Mouse (Mus musculus) cerebellum, adult (tissue): ENCODE measurements around the gene Shank2.
A peak's percentile ranks its signal among the peaks of the same experiment; 100 is the strongest.

Experiments
- ATAC-seq: cut with Nextera tagmentation; 2 replicates; pipeline ENCODE4 v1.9.2; 2017; ENCODE audit warnings: mild to moderate bottlenecking, moderate library complexity, mixed read lengths; ENCODE audit not compliant: insufficient number of reproducible peaks, low FRiP score, low TSS enrichment

Shank2 gene

DNA sequence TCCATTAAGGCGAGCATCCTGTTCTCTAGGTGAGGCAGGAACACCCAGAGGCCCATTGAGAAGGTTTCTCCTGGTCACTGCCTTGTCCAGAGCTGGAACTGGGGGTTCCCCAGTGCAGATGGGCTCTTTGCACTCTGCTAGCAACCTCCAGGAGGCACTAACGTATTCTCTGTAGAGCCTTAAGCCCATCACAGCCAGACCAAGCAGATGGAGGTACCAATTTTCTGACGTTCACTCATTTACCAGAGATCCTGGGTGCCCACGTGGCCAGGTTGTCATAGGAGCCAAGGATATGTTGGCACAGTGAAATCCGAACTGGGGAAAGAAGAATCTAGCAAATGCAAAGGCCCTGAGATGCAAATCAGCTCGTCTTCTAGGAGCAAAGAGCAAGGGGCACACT is 249.5 kb downstream of the Shank2 start:
- ATAC-seq: no peak

DNA sequence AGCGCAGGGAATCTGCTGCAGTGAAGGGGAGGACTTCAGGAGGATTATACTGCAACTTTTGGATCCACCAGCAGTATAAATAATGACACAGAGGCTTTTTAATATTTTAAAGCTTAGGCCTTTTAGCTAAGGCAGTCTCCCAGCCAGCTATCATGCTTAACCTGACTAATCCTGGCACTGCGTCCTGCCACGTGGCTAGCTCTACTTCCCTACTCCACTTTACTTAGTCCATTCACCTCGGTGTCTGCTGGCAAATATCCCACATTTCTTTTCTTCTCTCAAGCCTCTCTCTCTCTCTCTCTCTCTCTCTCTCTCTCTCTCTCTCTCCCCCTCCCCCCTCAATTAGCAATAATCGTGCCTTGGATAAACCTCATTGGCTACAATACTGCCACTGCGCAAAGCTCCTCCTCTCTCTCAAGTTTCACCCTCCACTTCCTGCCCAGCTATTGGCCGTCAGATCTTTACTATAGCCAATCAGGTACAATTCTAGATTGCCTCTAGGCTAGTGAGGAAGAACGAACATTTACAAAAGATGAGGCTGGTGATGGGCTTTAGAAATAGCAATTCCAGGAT is 253.0 kb downstream of the Shank2 start:
- no peak for ATAC-seq

DNA sequence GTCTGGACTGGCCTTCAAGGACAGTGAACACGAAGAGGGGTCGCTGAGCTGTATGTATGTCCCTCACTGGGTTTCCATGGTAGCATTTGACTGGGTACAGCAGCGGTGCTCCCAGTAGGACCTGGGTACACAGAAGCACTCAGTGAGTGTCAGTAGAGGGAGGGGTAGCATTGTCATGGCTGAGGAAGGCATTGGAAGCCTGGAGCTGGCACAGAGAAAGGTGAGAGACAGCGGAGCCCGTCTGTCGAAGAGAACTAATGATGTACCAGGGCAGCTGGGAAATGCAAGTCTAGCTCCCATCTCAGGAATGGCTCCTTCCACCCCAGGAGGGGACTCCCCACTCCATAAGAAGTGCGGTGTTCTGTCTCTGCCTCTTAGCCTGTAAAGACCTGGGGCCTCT is 256.1 kb downstream of the Shank2 start:
- no peak for ATAC-seq

DNA sequence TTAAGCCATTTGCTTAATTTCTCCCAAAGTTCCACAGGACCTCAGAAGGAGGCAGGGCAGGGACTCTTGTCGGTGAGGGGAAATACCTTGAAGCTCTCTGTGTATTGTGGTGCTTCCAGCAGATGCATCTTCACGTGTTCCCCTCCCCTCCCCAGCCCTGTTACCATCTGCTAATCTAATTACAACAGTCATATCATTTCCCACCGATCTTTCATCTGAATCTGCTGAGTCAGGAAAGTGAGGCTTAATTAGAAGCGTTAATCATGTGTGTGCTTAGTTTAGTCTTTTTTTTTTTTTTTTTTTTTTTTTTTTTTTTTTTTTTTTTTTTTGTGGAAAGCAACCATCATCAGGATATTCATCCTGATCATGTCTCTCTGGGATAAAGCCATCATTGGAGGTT is 256.6 kb downstream of the Shank2 start:
- no peak for ATAC-seq

DNA sequence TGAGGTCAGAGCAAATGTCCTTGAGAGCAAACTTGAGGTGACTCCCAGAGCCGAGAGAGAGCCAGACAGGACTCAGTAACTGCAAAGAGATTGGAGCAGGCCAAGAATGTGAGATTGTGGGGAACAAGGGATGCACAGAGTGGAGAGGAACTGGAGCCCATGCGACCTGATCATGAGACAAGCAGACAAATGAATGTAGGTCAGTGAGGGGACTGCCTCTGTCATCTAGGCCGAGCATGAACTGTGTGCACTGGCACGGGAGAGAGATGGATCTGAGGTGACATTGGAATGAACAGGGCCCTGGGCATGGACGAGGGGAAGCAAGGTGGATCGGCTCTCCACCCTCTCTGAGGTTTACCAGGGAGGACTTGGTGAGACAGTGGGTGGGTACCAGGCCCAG is 260.9 kb downstream of the Shank2 start:
- no peak for ATAC-seq

DNA sequence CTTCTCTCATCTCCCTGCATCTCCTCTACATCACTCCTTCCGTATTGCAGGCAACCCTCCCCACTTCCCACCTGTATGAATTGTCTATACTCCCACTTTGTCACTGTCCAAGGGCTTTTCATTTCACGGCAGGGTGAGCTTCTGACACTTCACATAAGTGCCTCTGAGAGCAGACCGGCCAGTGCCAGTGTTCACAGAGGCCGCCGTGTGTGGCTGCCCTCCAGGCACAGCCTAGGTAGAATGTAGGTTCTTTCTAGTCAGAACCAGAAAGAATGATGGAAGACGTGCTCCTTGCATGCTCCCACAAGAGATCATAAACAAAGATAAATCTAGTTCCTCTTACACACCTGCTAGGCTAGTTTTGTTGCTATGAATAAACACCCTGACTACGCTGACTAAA is 265.0 kb downstream of the Shank2 start:
- ATAC-seq: no peak

DNA sequence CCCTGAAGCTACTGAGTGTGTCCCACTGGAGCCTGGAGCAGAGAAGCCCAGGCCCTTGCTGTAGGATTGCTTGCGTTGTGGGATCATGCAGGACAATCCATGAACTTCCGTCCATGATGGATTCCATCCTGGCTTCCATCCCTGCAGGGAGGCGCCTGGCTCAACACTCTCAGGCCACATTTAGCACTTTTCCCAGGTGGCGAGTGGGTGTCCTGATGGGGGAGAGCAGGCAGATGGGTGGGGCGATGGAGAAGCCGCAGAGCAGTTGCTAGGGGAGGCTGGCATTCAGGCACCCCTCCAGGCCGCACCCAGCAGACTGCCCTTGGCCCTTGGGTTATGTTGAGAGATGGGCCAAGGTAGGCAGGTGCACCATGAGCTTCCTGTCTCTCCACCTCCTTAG is 266.6 kb downstream of the Shank2 start:
- ATAC-seq: no peak

DNA sequence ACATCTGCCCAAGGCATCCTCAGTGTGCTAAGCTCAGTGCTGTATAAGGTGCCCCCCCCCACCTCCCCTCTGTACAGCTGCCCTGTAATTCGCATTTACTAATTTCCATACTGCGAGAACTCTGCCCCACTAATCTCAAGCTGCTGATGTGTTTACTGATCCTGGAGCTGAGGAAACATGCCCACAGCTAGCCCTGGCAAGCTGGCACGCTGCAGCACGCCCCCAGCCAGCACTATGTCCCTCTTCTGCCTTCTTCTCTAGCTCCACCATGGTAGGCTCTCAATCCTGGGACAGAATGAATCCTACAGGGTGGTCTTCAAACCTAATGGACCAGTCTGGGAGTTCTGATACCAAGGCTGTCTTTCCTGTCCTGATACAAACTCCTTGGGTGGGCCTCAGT is 267.1 kb downstream of the Shank2 start:
- ATAC-seq: no peak

DNA sequence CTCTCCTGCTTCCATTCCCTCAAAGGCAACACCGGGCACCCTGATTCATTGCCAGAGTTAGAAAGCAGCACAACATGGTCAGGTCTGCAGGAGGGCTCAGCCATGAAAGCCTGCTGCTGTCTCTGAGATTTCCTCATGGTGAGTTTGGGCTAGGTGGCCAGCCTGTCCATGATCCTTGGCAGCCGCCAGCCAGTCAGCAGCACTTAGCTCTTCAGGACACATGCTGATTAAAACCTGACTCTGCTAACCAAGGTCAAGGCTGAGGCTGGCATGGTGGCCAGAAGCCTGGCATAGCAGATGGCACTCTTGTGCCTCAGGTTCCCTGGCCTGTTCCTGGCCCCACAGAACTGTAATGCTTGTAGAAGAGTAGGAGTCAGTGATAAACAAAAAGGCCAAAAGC is 269.3 kb downstream of the Shank2 start:
- peak; percentile 81 for ATAC-seq

DNA sequence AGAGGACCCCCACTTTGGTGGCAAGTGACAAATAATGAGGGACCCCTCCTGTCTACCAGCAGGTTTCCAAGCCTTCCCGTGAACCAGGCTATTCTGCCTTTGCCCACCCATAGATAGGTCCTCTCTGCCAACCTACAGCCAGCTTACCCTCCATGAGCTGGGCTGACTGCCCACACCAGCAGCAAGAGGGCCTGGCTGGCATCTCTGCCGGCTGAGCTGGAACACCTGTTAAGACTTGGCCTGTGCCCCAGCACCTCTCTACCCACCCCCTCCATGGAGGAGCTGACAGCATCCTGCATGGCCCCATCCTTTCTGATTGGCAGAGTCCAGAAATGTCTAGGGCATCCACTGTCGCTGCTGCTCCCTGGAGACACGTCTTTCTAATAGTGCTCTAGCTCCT is 277.0 kb downstream of the Shank2 start:
- ATAC-seq: no peak

DNA sequence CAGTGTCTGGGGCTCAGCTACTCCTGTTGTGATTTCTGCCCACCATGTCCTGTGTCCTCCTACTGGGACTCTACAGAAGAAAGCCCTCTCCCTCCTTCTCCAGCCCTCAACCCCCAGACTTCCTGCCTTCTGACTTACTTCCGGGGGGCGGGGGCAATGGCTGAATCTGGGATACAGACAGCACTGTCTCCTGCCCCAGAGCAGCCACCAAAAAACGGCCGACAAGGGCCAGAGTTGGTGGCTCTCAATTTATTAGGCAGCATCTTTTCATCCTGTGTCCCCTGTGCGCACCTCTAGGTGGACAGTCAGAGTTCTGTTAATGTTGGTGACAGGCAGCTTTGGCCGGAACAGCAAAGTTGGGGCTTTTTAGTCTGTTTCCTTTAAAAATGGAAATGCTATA is 282.0 kb downstream of the Shank2 start:
- ATAC-seq: no peak

DNA sequence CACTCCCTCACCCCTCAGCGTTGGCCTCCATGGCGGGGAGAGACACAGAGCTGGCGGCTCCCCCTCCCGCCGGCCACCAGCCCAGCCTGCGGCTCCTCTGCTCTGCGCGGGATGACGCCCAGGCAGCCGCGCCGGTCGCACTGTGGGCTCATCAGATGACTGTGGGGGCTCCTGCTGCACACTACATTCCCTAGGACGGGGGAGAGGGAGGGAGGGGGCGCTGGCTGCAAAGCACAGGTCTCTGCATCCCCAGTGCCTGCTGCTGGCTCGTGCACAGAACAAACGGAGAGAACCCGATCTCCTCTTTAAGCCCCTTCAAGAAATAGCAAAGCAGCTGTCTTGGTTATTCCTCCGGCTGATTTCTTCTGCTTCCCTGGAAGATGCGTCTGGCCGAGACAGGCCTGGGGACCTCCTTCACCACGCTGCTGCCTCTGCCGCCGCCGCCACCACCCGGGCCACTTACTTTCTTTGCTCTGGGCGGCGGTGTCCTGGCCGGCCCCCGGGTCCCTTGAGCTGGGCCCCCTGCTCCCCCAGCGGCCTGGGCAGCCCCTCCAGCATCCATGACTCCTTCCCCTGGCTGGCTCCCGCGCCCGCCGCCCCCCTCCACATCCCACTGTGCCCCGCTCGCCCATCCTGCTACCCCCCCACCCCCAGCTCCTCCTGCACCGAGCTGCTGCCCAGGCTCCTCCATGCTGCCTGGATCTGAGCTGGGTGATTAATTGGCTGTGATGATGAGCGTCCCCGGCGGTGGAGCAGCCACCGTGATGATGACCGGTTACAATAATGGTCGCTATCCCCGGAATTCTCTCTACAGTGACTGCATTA is 282.7 kb downstream of the Shank2 start:
- ATAC-seq: no peak

DNA sequence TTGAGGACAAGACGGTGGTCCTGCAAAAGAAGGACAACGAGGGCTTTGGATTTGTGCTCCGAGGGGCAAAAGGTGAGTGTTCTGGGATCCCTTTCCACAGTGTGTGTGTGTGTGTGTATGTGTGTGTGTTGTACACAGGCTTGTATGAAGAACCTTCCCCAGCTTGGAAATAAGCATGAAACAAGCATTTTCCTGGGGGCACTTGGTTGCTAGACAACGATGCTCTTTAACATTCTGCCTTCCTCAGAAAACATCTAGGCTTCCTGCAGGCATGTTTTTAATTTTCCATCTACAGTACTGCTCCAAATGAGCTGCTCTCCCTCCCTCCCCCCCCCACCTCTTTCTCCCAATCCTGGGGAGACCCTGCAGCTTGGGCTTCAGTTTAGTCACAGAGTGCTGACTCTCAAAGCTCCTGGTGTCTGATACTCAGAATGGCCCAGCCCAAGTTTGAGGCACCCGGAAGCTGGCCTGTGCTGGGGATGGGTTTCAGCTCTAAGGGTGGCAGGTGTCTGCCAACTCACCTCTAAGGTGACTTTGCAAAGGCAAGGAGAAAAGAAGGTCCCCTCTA is 283.4 kb downstream of the Shank2 start:
- ATAC-seq: no peak

DNA sequence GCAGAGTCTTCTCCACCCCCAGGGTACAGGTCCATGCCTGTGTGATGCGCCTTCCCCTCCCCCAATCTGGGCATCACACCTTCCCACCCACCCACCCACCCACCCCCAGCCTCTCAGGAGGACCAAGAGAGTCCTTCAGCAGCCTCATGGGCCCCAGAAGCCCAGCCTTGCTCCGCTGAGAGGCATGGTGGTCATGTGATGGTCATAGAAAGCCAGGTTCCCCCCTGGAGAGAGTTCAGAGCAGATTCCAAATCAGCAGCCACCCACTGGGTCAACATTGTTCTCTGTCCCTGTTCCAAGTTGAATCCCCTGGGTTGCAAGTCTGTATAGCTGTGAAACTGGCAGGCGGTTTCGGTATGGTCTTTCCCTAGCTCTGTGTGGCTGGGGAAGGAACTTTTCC is 284.2 kb downstream of the Shank2 start:
- ATAC-seq: no peak

DNA sequence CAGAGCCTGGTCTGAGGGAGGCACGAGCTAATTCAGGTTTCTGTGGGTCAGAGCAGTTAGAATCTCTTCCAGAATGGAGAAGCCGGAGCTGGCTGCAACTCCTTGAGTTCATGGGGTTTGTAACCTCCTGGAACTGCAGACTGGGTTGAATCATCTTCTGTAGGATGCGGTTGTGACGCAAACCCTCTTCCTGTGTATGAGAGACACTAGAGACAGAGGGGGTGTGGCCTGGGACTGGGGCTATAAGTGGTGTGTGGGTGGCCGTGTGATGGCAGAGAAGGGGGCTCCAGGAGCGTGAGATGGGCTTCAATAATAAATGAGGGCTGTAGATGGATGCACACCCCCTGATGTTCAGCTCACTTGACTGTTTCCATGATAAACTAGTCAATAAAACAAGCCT is 286.3 kb downstream of the Shank2 start:
- no peak for ATAC-seq

DNA sequence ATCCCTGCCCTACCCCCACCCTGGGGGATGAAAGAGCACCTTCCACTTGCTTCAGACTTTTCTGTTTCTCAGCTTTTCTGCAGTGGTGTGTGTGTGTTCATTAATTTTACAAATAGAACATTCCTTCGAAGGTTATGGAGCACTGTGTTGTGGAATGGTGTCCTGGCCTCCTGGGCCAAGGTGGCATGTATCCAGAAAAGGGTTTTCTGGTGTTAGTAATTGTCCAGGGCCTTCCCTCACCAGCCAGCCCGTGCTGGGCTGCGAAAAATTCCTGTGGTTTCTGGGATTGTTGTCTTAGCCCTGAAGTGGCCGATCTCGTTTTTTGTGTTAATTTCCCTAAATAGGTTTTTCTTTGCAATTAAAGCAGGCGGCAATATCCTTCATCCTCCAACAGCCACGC is 289.8 kb downstream of the Shank2 start:
- ATAC-seq: no peak

DNA sequence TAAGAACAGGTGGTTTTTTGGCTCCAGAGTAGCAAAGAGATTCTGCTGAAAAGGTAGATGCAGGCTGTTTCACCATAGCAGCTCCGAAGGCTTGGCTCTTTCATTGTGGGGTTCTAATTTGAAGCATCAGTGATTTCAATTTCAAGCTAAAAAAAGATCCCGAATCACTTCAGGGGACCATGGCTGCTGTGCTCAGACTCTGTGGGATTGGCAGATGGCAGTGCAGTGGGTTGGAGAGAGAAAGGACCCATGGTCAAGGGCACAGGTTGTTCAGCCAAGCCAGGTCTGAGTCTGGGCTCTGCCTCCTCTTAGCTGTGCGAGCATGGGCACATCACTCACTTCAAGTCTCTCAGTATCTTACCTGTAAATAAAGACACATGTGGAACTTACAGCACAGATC is 291.9 kb downstream of the Shank2 start:
- no peak for ATAC-seq

DNA sequence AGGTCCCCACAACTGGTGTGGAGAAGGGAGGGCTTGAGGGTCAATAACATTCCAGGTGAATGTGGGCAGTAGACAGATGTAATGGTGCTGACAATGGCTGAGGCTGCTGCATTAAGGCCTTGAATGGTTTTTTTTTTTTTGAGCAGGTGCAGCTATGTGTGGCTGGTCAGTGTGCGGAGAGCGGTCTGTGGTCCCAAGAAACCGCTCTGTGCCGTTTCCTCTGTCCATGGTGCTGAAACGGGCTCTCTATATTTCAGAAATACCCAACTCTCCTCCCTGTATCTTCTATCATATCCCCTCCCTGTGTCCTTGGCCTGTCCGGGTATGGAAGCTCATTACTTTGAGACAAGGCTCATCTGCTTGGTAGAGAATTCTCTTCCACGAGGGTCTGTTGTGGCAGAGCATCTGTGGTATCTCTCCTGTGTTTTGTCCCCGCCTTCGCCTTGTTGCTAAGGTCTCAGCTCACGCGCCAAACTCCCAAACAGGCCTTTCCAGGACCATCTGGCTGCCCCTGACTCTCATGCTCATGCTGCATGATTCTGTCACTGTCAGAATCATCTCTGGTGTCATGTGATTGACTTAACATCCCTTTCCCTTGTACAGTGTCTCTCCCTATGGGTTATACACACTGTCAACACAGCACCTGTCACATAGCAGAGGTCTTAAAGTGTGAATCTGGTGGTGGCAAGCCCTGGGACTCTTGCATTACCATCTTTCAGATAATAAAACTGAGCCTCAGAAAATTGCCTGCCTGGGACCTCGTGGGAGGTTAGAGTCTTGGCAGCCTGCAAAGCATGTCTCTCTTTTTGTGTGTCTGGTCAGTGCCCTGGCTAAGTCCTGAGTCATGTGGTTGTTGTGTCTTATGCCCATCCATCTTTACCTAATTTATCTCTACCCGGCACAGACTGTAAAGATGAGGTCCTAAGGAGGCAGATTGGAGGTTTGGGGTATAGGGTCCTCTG is 292.8 kb downstream of the Shank2 start:
- no peak for ATAC-seq

DNA sequence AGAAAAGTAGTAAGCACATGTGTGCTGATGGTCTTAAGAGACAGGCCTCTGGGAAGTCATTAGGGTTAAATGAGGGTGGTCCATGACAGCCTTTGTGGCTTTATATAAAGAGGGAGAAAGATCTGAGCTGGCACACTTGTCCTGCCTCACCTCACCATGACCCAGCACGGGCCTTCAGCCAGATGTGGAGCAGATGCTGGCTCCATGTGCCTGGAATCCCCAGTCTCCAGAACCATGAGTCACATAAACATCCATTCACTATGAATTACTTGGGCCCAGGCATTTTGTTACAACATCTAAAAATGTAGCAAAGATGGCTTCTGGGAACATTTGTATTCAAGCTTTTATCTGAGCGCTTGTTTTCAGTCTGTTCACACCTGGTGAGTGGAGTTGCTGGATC is 297.6 kb downstream of the Shank2 start:
- no peak for ATAC-seq

DNA sequence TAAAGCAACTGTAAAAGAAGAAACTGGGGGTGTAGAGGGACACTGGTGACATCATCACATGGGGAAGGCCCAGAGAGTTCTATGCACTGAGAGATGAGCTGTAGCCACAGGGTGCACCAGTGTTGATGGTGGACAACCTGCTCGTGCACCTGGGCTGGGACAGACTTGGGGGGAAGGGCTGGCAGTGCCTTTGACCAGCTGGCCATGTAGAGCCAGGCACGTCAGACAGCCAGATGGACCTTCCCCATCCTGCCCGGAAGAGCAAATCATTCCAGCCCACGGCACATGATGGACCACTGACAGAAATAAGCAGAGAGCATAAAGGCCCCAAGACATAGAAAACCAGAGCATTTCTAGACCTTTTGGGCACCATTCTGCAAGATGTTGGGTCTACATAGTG is 299.9 kb downstream of the Shank2 start:
- peak; percentile 56; the same call in 1 of the 2 replicates for ATAC-seq

DNA sequence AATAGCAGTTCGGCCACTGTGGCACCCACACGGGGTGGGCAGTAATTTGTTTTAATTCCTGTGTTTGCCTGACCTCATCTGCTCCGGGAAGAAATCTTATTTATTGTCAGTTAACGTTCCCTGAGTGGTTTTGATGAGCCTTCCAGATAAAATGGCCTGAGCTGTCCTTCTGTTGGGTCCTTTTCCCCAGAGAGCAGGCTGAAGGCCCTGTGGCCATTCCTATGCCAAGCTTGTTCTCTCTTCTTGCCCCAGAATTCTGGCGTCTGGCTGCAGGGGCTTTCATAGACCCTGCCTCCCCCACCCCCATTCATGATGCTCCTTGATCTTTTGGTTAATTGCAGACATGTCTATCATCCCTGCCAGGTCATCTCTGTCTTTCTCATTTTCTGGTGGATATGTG is 300.8 kb downstream of the Shank2 start:
- no peak for ATAC-seq
